Mouse (Mus musculus): ENCODE measurements around the gene Gm20909. TPM values are rescaled to one million over a fixed set of nuclear protein-coding genes. Genes with fewer than 3 reads are reported as not detected.

Gm20909 gene
- not detected in 2 replicates for polyA plus RNA-seq (2012; rRNA removed)

DNA sequence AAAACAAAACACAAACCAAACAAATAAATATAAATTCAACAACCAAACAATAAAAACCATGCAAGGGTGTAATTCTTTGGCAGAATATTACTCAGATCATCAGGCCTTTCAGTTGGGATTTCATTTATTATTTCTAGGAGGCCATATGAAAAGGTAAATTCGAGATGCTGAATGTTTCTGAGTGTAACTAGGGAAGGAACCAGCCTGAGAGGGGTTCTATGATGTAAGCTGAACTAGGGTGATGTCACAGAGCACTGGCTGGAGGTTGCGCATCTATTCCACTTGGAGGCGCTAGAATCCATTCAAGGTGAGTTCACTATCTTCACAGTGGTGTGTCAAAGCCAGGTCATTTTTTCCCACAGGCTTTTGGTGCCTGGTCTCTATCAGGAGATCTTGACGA is at the start of gene Gm20909:
Gene Gm20909 (plus strand): TSS at position 301 of the 400 bp plus-strand sequence.

Other genes with a start within 250 kb of the Gm20909 start
- gene Gm29866, start 170.9 kb upstream of the Gm20909 start, polyA plus RNA-seq (2012; rRNA removed), result not detected in 2 replicates
- gene Gm20865, start 77.0 kb downstream of the Gm20909 start, polyA plus RNA-seq (2012; rRNA removed), result not detected in 2 replicates

Data from central nervous system, embryonic 14 days (tissue).